Mouse (Mus musculus): Measurements from ENCODE around the gene Tspo2.
"Not testable (repeated sequence)": the region's sequence is repeated elsewhere in the genome, so short reads cannot be mapped to it uniquely, and the experiment has no call there.

The Tspo2 gene

GRCm38 (mm10) chr17:48451353-48451675 is at the start of gene Tspo2:
TSS of gene Tspo2 (minus strand) at chr17:48451522.
- in situ Hi-C loops (cut with MboI, MseI), result no loop called here

- in situ Hi-C loops (cut with MboI, MseI), result no loop called here
Observed at GRCm38 (mm10) chr17:48500846-48501445, 49.6 kb upstream of the Tspo2 start.

GRCm38 (mm10) chr17:48497986-48498385 is 46.7 kb upstream of the Tspo2 start:
- in situ Hi-C loops (cut with MboI, MseI), result no loop called here

- in situ Hi-C loops (cut with MboI, MseI), result no loop called here
Observed at GRCm38 (mm10) chr17:48493986-48494385, 42.7 kb upstream of the Tspo2 start.

- in situ Hi-C loops (cut with MboI, MseI), result no loop called here
Observed at GRCm38 (mm10) chr17:48493582-48493981, 42.3 kb upstream of the Tspo2 start.

GRCm38 (mm10) chr17:48492621-48493020 is 41.3 kb upstream of the Tspo2 start:
- in situ Hi-C loops (cut with MboI, MseI), result no loop called here

GRCm38 (mm10) chr17:48489466-48489865 is 38.1 kb upstream of the Tspo2 start:
- in situ Hi-C loops (cut with MboI, MseI), result loop anchor here (10.0 kb wide), 1 partner anchor 1745 kb away; no protein-coding TSS in a partner anchor

- in situ Hi-C loops (cut with MboI, MseI), result loop anchor here (10.0 kb wide), 1 partner anchor 1751 kb away; no protein-coding TSS in a partner anchor
Observed at GRCm38 (mm10) chr17:48484191-48484590, 32.9 kb upstream of the Tspo2 start.

- in situ Hi-C loops (cut with MboI, MseI), result loop anchor here (10.0 kb wide), 1 partner anchor 1751 kb away; no protein-coding TSS in a partner anchor
Observed at GRCm38 (mm10) chr17:48483764-48484163, 32.4 kb upstream of the Tspo2 start.

GRCm38 (mm10) chr17:48479952-48480351 is 28.6 kb upstream of the Tspo2 start:
- in situ Hi-C loops (cut with MboI, MseI), result loop anchor here (10.0 kb wide), 1 partner anchor 1755 kb away; no protein-coding TSS in a partner anchor

GRCm38 (mm10) chr17:48475444-48475843 is 24.1 kb upstream of the Tspo2 start:
- in situ Hi-C loops (cut with MboI, MseI), result no loop called here

- in situ Hi-C loops (cut with MboI, MseI), result not testable (repeated sequence)
Observed at GRCm38 (mm10) chr17:48474282-48474681, 23.0 kb upstream of the Tspo2 start.

- in situ Hi-C loops (cut with MboI, MseI), result no loop called here
Observed at GRCm38 (mm10) chr17:48467395-48468231, 16.3 kb upstream of the Tspo2 start.

- in situ Hi-C loops (cut with MboI, MseI), result no loop called here
Observed at GRCm38 (mm10) chr17:48466769-48467394, 15.6 kb upstream of the Tspo2 start.

GRCm38 (mm10) chr17:48463391-48463790 is 12.1 kb upstream of the Tspo2 start:
- in situ Hi-C loops (cut with MboI, MseI), result no loop called here

- in situ Hi-C loops (cut with MboI, MseI), result no loop called here
Observed at GRCm38 (mm10) chr17:48462096-48462495, 10.8 kb upstream of the Tspo2 start.

- in situ Hi-C loops (cut with MboI, MseI), result no loop called here
Observed at GRCm38 (mm10) chr17:48457971-48458653, 6.8 kb upstream of the Tspo2 start.

- in situ Hi-C loops (cut with MboI, MseI), result no loop called here
Observed at GRCm38 (mm10) chr17:48455955-48456354, 4.6 kb upstream of the Tspo2 start.

- in situ Hi-C loops (cut with MboI, MseI), result no loop called here
Observed at GRCm38 (mm10) chr17:48454688-48455087, 3.4 kb upstream of the Tspo2 start, which contains the start of gene Unc5cl. TSS of gene Unc5cl (plus strand) at chr17:48454901.

- in situ Hi-C loops (cut with MboI, MseI), result no loop called here
Observed at GRCm38 (mm10) chr17:48454190-48454589, 2.9 kb upstream of the Tspo2 start.

- in situ Hi-C loops (cut with MboI, MseI), result no loop called here
Observed at GRCm38 (mm10) chr17:48453489-48453888, 2.2 kb upstream of the Tspo2 start.
